Mouse (Mus musculus): ENCODE data around the gene Pakap. TPM values are rescaled to one million over a fixed set of nuclear protein-coding genes. Genes with fewer than 3 reads are reported as not detected.

Pakap gene
- total and polyA plus RNA-seq, 2 experiments, result 0.06 to 0.18 TPM

DNA sequence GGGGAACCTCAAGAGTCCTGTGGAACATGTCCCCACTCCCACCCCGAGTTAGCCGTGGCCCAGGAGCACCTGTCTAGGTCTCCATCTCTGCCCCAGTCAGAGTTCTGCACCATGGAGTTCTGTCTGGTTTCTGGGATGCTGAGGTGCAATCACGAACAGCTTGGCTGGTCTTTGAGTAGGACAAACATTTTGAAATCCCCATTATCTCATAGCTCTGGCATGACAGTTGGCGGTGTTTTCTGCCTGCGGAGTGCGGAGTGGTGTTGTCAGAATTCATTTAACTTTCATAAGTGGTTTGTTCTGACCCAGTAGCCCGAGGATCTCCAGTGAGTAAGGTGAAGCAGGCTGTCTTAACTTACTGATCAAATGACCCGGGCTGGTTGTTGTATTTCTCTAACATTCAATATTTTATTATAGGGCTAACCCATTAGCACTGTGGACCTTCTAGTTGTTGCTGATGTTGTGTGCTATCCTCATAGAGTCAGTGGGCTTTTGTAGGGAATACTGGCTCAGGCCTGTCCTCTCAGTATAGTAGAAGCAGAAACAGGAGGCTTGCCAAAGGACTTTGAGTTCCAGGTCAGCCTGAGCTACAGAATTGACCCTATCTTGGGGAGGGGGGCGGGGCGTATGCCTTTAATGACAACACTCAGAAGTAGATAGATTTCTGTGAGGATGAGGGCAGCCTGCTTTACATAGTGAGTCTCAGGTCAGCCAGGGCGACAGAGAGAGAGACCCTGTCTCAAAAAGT lies 216.0 kb downstream of the Pakap start:
- Histone ChIP-seq H3K4me3 (ENCODE audit: insufficient read depth, low read depth, low read length) (no peak overlapping the region), H3K79me2 (ENCODE audit: control insufficient read depth, insufficient read depth, low read length) (peaks cover 4% of the 10 kb centered on the region; the same call in 1 of the 2 replicates), H3K27ac (replicated peaks; ENCODE audit: insufficient read depth, low read depth, low read length) (peak overlapping the region; percentile 62), H3K27me3 (ENCODE audit: control insufficient read depth, insufficient read depth, low read length) (no peaks in the 10 kb centered on the region), H3K9ac (ENCODE audit: low read depth, low read length) (peak overlapping the region; percentile 28; the same call in 1 of the 2 replicates), H3K36me3 (ENCODE audit: control insufficient read depth, insufficient read depth, low read length) (no peaks in the 10 kb centered on the region), H3K4me1 (ENCODE audit: control insufficient read depth, insufficient read depth, low read length) (peaks cover 12% of the 10 kb centered on the region)
- DNase-seq (ENCODE audit: extremely low read depth, low read depth, low spot score), result peak; percentile 92
- TF ChIP-seq POLR2A (IDR thresholded peaks at IDR 0.05; ENCODE audit: extremely low read depth, insufficient read depth, low read length), result no peak
- no peak for TF ChIP-seq CTCF (IDR thresholded peaks at IDR 0.05; ENCODE audit: low read depth, low read length)
- WGBS, result 20% methylated on average over 11 of the region's 11 CpGs

DNA sequence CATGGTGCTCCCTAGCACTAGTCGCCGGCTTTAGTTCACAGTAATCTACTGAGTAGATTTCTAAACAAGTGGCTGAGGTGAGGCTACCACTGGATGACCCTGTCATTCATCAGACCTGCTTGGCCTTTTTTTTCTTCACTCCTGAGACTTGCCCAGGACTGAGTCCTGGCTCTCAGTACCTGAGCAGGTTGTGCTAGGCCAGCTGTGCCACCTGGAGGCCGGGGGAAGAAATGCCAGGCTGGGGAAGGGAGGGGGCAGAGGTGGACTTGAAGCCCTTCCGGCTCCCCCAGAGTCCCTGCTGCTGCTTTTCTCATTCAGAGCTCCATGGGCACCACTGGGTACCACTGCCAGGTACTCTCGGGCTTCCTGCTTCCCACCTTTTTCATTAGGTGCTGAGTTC lies 220.7 kb downstream of the Pakap start:
- no peak for TF ChIP-seq POLR2A (IDR thresholded peaks at IDR 0.05; ENCODE audit: extremely low read depth, insufficient read depth, low read length)
- TF ChIP-seq CTCF (IDR thresholded peaks at IDR 0.05; ENCODE audit: low read depth, low read length), result peak; percentile 83
- Histone ChIP-seq H3K27me3 (ENCODE audit: control insufficient read depth, insufficient read depth, low read length) (no peaks in the 10 kb centered on the region), H3K79me2 (ENCODE audit: control insufficient read depth, insufficient read depth, low read length) (peaks cover 6% of the 10 kb centered on the region; the same call in 1 of the 2 replicates), H3K27ac (replicated peaks; ENCODE audit: insufficient read depth, low read depth, low read length) (no peak overlapping the region), H3K9ac (ENCODE audit: low read depth, low read length) (no peak overlapping the region), H3K4me3 (ENCODE audit: insufficient read depth, low read depth, low read length) (no peak overlapping the region), H3K4me1 (ENCODE audit: control insufficient read depth, insufficient read depth, low read length) (peaks cover 9% of the 10 kb centered on the region), H3K36me3 (ENCODE audit: control insufficient read depth, insufficient read depth, low read length) (no peaks in the 10 kb centered on the region)
- 65% methylated on average over 5 of the region's 5 CpGs for WGBS
- no peak for DNase-seq (ENCODE audit: extremely low read depth, low read depth, low spot score)

DNA sequence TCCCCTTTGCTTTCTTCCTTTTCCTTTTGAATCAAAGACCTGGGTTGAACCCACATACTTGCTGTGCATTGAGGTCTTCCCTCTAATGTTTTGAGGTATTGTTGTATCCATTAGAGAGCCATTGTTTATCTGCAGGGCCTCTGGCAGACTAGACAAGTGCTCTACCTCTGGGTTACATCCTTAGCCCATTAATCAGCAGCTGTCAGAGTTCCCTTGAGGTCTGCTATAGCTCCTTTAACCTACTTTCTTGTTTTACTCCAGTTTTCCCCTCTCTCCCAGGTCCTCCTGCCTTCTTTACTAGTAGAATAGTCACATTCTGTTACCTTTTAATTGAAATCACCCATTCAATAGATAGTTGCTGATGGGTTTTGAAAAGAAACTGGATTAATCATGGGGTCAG lies 221.1 kb downstream of the Pakap start:
- no peak overlapping the region for H3K4me3 ChIP-seq (ENCODE audit: insufficient read depth, low read depth, low read length)
- H3K9ac ChIP-seq (ENCODE audit: low read depth, low read length), result no peak overlapping the region
- TF ChIP-seq CTCF (IDR thresholded peaks at IDR 0.05; ENCODE audit: low read depth, low read length), result no peak
- no peak for TF ChIP-seq POLR2A (IDR thresholded peaks at IDR 0.05; ENCODE audit: extremely low read depth, insufficient read depth, low read length)
- peaks cover 9% of the 10 kb centered on the region for H3K4me1 ChIP-seq (ENCODE audit: control insufficient read depth, insufficient read depth, low read length)
- peaks cover 6% of the 10 kb centered on the region; the same call in 1 of the 2 replicates for H3K79me2 ChIP-seq (ENCODE audit: control insufficient read depth, insufficient read depth, low read length)
- DNase-seq (ENCODE audit: extremely low read depth, low read depth, low spot score), result no peak
- no peak overlapping the region for H3K27ac ChIP-seq (replicated peaks; ENCODE audit: insufficient read depth, low read depth, low read length)
- no peaks in the 10 kb centered on the region for H3K27me3 ChIP-seq (ENCODE audit: control insufficient read depth, insufficient read depth, low read length)
- H3K36me3 ChIP-seq (ENCODE audit: control insufficient read depth, insufficient read depth, low read length), result no peaks in the 10 kb centered on the region

DNA sequence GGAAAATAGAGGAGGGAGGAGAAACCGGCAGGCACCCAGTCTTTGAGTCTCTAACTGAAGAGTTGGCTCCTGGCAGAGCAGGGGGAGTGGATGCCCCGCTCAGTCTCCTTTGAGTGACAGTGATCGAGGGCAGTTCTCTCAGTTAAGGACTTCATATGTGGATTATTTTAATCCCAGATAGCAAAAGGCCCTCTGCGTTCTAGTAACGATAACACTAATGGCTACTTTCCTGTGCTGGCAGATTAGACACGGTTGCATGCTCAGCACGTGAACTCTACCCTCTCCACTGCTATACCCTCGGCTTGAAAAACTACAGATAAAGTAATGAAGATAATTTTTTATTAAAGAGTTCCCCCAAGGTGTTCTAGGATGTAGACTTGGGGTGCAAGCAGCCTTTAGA lies 226.0 kb downstream of the Pakap start:
- Histone ChIP-seq H3K4me1 (ENCODE audit: control insufficient read depth, insufficient read depth, low read length) (peaks cover 1% of the 10 kb centered on the region; the same call in 1 of the 2 replicates), H3K79me2 (ENCODE audit: control insufficient read depth, insufficient read depth, low read length) (peaks cover 7% of the 10 kb centered on the region; the same call in 1 of the 2 replicates), H3K36me3 (ENCODE audit: control insufficient read depth, insufficient read depth, low read length) (no peaks in the 10 kb centered on the region), H3K4me3 (ENCODE audit: insufficient read depth, low read depth, low read length) (no peak overlapping the region), H3K27ac (replicated peaks; ENCODE audit: insufficient read depth, low read depth, low read length) (peak overlapping the region; percentile 49; the same call in 1 of the 2 replicates), H3K9ac (ENCODE audit: low read depth, low read length) (no peak overlapping the region), H3K27me3 (ENCODE audit: control insufficient read depth, insufficient read depth, low read length) (no peaks in the 10 kb centered on the region)
- TF ChIP-seq CTCF (IDR thresholded peaks at IDR 0.05; ENCODE audit: low read depth, low read length) (no peak), POLR2A (IDR thresholded peaks at IDR 0.05; ENCODE audit: extremely low read depth, insufficient read depth, low read length) (no peak)
- 55% methylated on average over 8 of the region's 8 CpGs for WGBS
- no peak for DNase-seq (ENCODE audit: extremely low read depth, low read depth, low spot score)

DNA sequence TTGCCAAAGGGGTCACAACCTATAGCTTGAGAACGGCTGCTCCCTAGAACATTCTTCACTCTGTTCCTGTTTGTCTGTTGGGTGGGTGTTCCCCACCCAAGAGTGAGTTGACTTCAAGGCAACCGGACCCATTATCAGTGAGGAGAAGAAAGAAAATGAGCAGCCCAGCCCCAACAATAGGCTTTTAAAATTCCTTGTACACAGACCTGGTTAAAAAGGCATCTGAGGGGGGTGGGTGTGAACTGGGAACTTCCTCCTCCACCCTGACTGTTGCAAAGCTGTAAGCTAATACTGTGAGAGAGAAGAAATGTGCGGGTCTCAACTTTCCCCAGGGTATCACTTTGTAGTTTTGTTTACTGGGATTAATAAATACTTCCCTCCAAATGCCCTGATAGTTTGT lies 226.6 kb downstream of the Pakap start:
- DNase-seq (ENCODE audit: extremely low read depth, low read depth, low spot score), result no peak
- TF ChIP-seq CTCF (IDR thresholded peaks at IDR 0.05; ENCODE audit: low read depth, low read length) (no peak), POLR2A (IDR thresholded peaks at IDR 0.05; ENCODE audit: extremely low read depth, insufficient read depth, low read length) (no peak)
- H3K79me2 ChIP-seq (ENCODE audit: control insufficient read depth, insufficient read depth, low read length), result peaks cover 7% of the 10 kb centered on the region; the same call in 1 of the 2 replicates
- H3K9ac ChIP-seq (ENCODE audit: low read depth, low read length), result no peak overlapping the region
- WGBS, result 54% methylated on average over 3 of the region's 3 CpGs
- no peaks in the 10 kb centered on the region for H3K27me3 ChIP-seq (ENCODE audit: control insufficient read depth, insufficient read depth, low read length)
- no peaks in the 10 kb centered on the region for H3K36me3 ChIP-seq (ENCODE audit: control insufficient read depth, insufficient read depth, low read length)
- H3K4me1 ChIP-seq (ENCODE audit: control insufficient read depth, insufficient read depth, low read length), result peaks cover 1% of the 10 kb centered on the region; the same call in 1 of the 2 replicates
- H3K4me3 ChIP-seq (ENCODE audit: insufficient read depth, low read depth, low read length), result no peak overlapping the region
- H3K27ac ChIP-seq (replicated peaks; ENCODE audit: insufficient read depth, low read depth, low read length), result no peak overlapping the region

Measured in liver, adult 2 months (tissue).